Mouse (Mus musculus): Measurements from ENCODE around the gene Prickle4. TPM values are rescaled to one million over a fixed set of nuclear protein-coding genes. Genes with fewer than 3 reads are reported as not detected.

The Prickle4 gene
- polyA plus RNA-seq, 1 experiment from 2014 or later = 0.42 TPM

GRCm38 (mm10) chr17:47702548-47703345, 8.2 kb upstream of the Prickle4 start:
- no peaks in the 10 kb centered on the region for H3K9me3 ChIP-seq
- 0 out of 2 replicates have a peak, but pooled peaks cover 5% of the 10 kb centered on the region for H3K36me3 ChIP-seq
- no peak overlapping the region for H3K9ac ChIP-seq
- H3K27ac ChIP-seq = no peak overlapping the region
- 45% methylated on average over 28 of the region's 28 CpGs for WGBS
- no peak overlapping the region for H3K4me3 ChIP-seq (replicated peaks)
- no peak for ATAC-seq (ENCODE audit: insufficient read depth, low FRiP score, low read depth)
- H3K27me3 ChIP-seq (replicated peaks) = no peaks in the 10 kb centered on the region
- peaks cover 9% of the 10 kb centered on the region; the same call in 1 of the 2 replicates for H3K4me1 ChIP-seq
- H3K4me2 ChIP-seq = no peak overlapping the region

GRCm38 (mm10) chr17:47701793-47702192, 7.3 kb upstream of the Prickle4 start:
- H3K4me3 ChIP-seq (replicated peaks) = no peak overlapping the region
- no peaks in the 10 kb centered on the region for H3K9me3 ChIP-seq
- H3K27ac ChIP-seq = no peak overlapping the region
- no peak for ATAC-seq (ENCODE audit: insufficient read depth, low FRiP score, low read depth)
- H3K4me2 ChIP-seq = no peak overlapping the region
- H3K4me1 ChIP-seq = peaks cover 9% of the 10 kb centered on the region; the same call in 1 of the 2 replicates
- no peaks in the 10 kb centered on the region for H3K27me3 ChIP-seq (replicated peaks)
- 70% methylated on average over 9 of the region's 9 CpGs for WGBS
- no peak overlapping the region for H3K9ac ChIP-seq
- 0 out of 2 replicates have a peak, but pooled peaks cover 5% of the 10 kb centered on the region for H3K36me3 ChIP-seq

- H3K36me3 ChIP-seq = 0 out of 2 replicates have a peak, but pooled peaks cover 5% of the 10 kb centered on the region
- H3K4me2 ChIP-seq = no peak overlapping the region
- H3K27me3 ChIP-seq (replicated peaks) = no peaks in the 10 kb centered on the region
- no peak overlapping the region for H3K4me3 ChIP-seq (replicated peaks)
- WGBS = 67% methylated on average over 2 of the region's 2 CpGs
- H3K9me3 ChIP-seq = no peaks in the 10 kb centered on the region
- peaks cover 17% of the 10 kb centered on the region for H3K4me1 ChIP-seq
- H3K9ac ChIP-seq = no peak overlapping the region
- no peak for ATAC-seq (ENCODE audit: insufficient read depth, low FRiP score, low read depth)
- 0 out of 2 replicates have a peak overlapping the region, but pooled peaks have one; percentile 12 for H3K27ac ChIP-seq
These were observed 4.5 kb upstream of the Prickle4 start for GRCm38 (mm10) chr17:47699055-47699454.

- H3K27me3 ChIP-seq (replicated peaks) = no peaks in the 10 kb centered on the region
- H3K36me3 ChIP-seq = 0 out of 2 replicates have a peak, but pooled peaks cover 5% of the 10 kb centered on the region
- H3K27ac ChIP-seq = no peak overlapping the region
- no peaks in the 10 kb centered on the region for H3K9me3 ChIP-seq
- 85% methylated on average over 10 of the region's 10 CpGs for WGBS
- H3K9ac ChIP-seq = no peak overlapping the region
- H3K4me2 ChIP-seq = no peak overlapping the region
- H3K4me3 ChIP-seq (replicated peaks) = no peak overlapping the region
- no peak for ATAC-seq (ENCODE audit: insufficient read depth, low FRiP score, low read depth)
- H3K4me1 ChIP-seq = peaks cover 18% of the 10 kb centered on the region
These were observed 3.6 kb upstream of the Prickle4 start for GRCm38 (mm10) chr17:47698156-47698555.

GRCm38 (mm10) chr17:47695337-47695710, 788 bp upstream of the Prickle4 start:
- Histone ChIP-seq H3K4me3 (replicated peaks) (peak overlapping the region; percentile 78), H3K4me1 (peaks cover 9% of the 10 kb centered on the region), H3K9me3 (no peaks in the 10 kb centered on the region), H3K9ac (peak overlapping the region; percentile 42), H3K4me2 (peak overlapping the region; percentile 95), H3K36me3 (no peaks in the 10 kb centered on the region), H3K27ac (no peak overlapping the region), H3K27me3 (replicated peaks) (no peaks in the 10 kb centered on the region)
- no peak for ATAC-seq (ENCODE audit: insufficient read depth, low FRiP score, low read depth)
- 0% methylated on average over 22 of the region's 23 CpGs for WGBS

- ATAC-seq (ENCODE audit: insufficient read depth, low FRiP score, low read depth) = no peak
- 0% methylated on average over 3 of the region's 3 CpGs for WGBS
- Histone ChIP-seq H3K27ac (peak within 1 kb of the TSS; percentile 65; the same call in 1 of the 2 replicates), H3K4me3 (replicated peaks) (peak within 1 kb of the TSS; percentile 78), H3K4me2 (peak within 1 kb of the TSS; percentile 95), H3K9me3 (no peaks in the 10 kb centered on the region), H3K9ac (peak within 1 kb of the TSS; percentile 42), H3K36me3 (no peaks in the 10 kb centered on the region), H3K4me1 (peaks cover 12% of the 10 kb centered on the region), H3K27me3 (replicated peaks) (no peaks in the 10 kb centered on the region)
These were observed 264 bp downstream of the Prickle4 start, which contains the start of gene Gm21981 for GRCm38 (mm10) chr17:47694442-47694502. Gm21981 (minus strand) TSS chr17:47694455.

- Histone ChIP-seq H3K4me3 (replicated peaks) (peak overlapping the region; percentile 78), H3K9me3 (no peaks in the 10 kb centered on the region), H3K4me1 (peaks cover 13% of the 10 kb centered on the region), H3K36me3 (no peaks in the 10 kb centered on the region), H3K4me2 (peak overlapping the region; percentile 95), H3K9ac (0 out of 2 replicates have a peak overlapping the region, but pooled peaks have one; percentile 25), H3K27me3 (replicated peaks) (no peaks in the 10 kb centered on the region), H3K27ac (0 out of 2 replicates have a peak overlapping the region, but pooled peaks have one; percentile 65)
- ATAC-seq (ENCODE audit: insufficient read depth, low FRiP score, low read depth) = no peak
- 37% methylated on average over 13 of the region's 13 CpGs for WGBS
These were observed 680 bp downstream of the Prickle4 start for GRCm38 (mm10) chr17:47693671-47694441.

- Histone ChIP-seq H3K4me2 (no peak overlapping the region), H3K9me3 (no peaks in the 10 kb centered on the region), H3K27me3 (replicated peaks) (no peaks in the 10 kb centered on the region), H3K4me3 (replicated peaks) (no peak overlapping the region), H3K36me3 (no peaks in the 10 kb centered on the region), H3K27ac (no peak overlapping the region), H3K4me1 (peaks cover 20% of the 10 kb centered on the region), H3K9ac (no peak overlapping the region)
- no peak for ATAC-seq (ENCODE audit: insufficient read depth, low FRiP score, low read depth)
- 87% methylated on average over 3 of the region's 3 CpGs for WGBS
These were observed 2.9 kb downstream of the Prickle4 start for GRCm38 (mm10) chr17:47691650-47692049.

- H3K4me3 ChIP-seq (replicated peaks) = no peak overlapping the region
- H3K27ac ChIP-seq = no peak overlapping the region
- peak overlapping the region; percentile 97 for H3K4me2 ChIP-seq
- no peak for ATAC-seq (ENCODE audit: insufficient read depth, low FRiP score, low read depth)
- no peaks in the 10 kb centered on the region for H3K9me3 ChIP-seq
- H3K36me3 ChIP-seq = 0 out of 2 replicates have a peak, but pooled peaks cover 12% of the 10 kb centered on the region
- H3K27me3 ChIP-seq (replicated peaks) = no peaks in the 10 kb centered on the region
- peaks cover 15% of the 10 kb centered on the region for H3K4me1 ChIP-seq
- H3K9ac ChIP-seq = no peak overlapping the region
- 76% methylated on average over 8 of the region's 8 CpGs for WGBS
These were observed 4.6 kb downstream of the Prickle4 start for GRCm38 (mm10) chr17:47689894-47690293.

- Histone ChIP-seq H3K9me3 (no peaks in the 10 kb centered on the region), H3K4me3 (replicated peaks) (peak within 1 kb of the TSS; percentile 89), H3K36me3 (peaks cover 22% of the 10 kb centered on the region; the same call in 1 of the 2 replicates), H3K4me1 (peaks cover 12% of the 10 kb centered on the region), H3K9ac (peak within 1 kb of the TSS; percentile 69), H3K27me3 (replicated peaks) (no peaks in the 10 kb centered on the region), H3K4me2 (peak within 1 kb of the TSS; percentile 97), H3K27ac (peak within 1 kb of the TSS; percentile 87)
- WGBS = 2% methylated on average over 57 of the region's 58 CpGs
- peak; percentile 67 for ATAC-seq (ENCODE audit: insufficient read depth, low FRiP score, low read depth)
These were observed 5.6 kb downstream of the Prickle4 start, which contains the start of gene Frs3 for GRCm38 (mm10) chr17:47688608-47689575. Frs3 (plus strand) TSS chr17:47689030.

- peak within 1 kb of the TSS; percentile 87 for H3K27ac ChIP-seq
- peak within 1 kb of the TSS; percentile 89 for H3K4me3 ChIP-seq (replicated peaks)
- H3K27me3 ChIP-seq (replicated peaks) = no peaks in the 10 kb centered on the region
- peaks cover 22% of the 10 kb centered on the region; the same call in 1 of the 2 replicates for H3K36me3 ChIP-seq
- no peak for ATAC-seq (ENCODE audit: insufficient read depth, low FRiP score, low read depth)
- H3K9ac ChIP-seq = peak within 1 kb of the TSS; percentile 69
- WGBS = under 1% methylated on average over 9 of the region's 9 CpGs
- peaks cover 12% of the 10 kb centered on the region for H3K4me1 ChIP-seq
- peak within 1 kb of the TSS; percentile 97 for H3K4me2 ChIP-seq
- H3K9me3 ChIP-seq = no peaks in the 10 kb centered on the region
These were observed 6.3 kb downstream of the Prickle4 start, which contains the start of gene Tomm6 for GRCm38 (mm10) chr17:47688344-47688607. Tomm6 (minus strand) TSS chr17:47688386.
